Mouse (Mus musculus): ENCODE results near the gene Zbtb32. TPM values are rescaled to one million over a fixed set of nuclear protein-coding genes. Genes with fewer than 3 reads are reported as not detected.

The Zbtb32 gene
- polyA plus RNA-seq, 1 experiment from 2014 or later, result 0.31 TPM

DNA sequence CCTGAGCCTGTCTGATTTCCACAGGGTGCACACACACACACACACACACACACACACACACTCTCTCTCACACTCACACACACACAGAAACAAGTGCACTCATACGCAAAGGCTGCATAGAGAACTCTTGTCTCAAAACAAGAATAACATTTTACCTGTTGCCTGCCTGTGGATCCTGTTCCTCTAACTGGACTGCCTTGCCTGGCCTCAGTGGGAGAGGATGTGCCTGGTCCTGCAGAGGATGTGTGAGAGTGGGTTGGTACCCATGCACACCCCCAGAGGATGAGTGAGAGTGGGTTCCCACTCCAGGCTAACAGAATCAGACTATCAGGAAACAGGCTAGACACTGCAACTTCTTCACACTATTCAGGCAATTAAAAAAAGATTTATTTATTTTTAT lies 48.1 kb downstream of the Zbtb32 start:
- Histone ChIP-seq H3K9ac (ENCODE audit: low read length) (no peak overlapping the region), H3K4me3 (ENCODE audit: low read depth, low read length) (no peak overlapping the region), H3K4me2 (ENCODE audit: low read depth, low read length, severe bottlenecking) (no peak overlapping the region), H3K9me3 (ENCODE audit: control insufficient read depth, low read length) (no peaks in the 10 kb centered on the region), H3K27me3 (ENCODE audit: control insufficient read depth, insufficient read depth, low read length) (no peaks in the 10 kb centered on the region), H3K27ac (ENCODE audit: low read depth, low read length) (no peak overlapping the region), H3K4me1 (replicated peaks; ENCODE audit: control insufficient read depth, insufficient read depth, low read length) (peaks cover 4% of the 10 kb centered on the region; the same call in 1 of the 2 replicates), H3K36me3 (ENCODE audit: control insufficient read depth, insufficient read depth, low read length) (peaks cover under 1% of the 10 kb centered on the region; the same call in 1 of the 2 replicates)
- ATAC-seq (replicated peaks; ENCODE audit: low FRiP score) (no peak), DNase-seq (ENCODE audit: low spot score) (no peak)
- WGBS, result 95% methylated on average over 1 of the region's 1 CpGs

DNA sequence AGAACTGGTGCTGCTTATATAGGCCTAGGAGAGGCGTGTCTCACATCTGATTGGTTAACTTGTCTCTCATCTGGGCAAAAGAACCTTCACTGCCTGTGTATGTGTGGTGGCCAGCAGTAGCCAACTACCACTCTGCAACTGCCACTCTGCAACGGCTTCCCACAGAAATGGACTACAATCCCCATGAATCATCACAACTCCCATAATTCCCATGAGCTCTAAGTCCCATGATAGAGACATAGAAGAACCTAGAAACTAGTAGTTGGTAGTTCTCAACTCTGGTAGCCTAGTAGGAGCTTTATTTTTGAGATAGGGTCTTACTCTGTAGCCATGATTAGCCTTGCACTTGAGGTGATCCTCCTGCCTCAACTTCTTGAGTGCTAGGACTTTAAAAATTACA lies 48.8 kb downstream of the Zbtb32 start:
- Histone ChIP-seq H3K27ac (ENCODE audit: low read depth, low read length) (no peak overlapping the region), H3K4me1 (replicated peaks; ENCODE audit: control insufficient read depth, insufficient read depth, low read length) (peaks cover 4% of the 10 kb centered on the region; the same call in 1 of the 2 replicates), H3K27me3 (ENCODE audit: control insufficient read depth, insufficient read depth, low read length) (no peaks in the 10 kb centered on the region), H3K4me3 (ENCODE audit: low read depth, low read length) (no peak overlapping the region), H3K36me3 (ENCODE audit: control insufficient read depth, insufficient read depth, low read length) (no peaks in the 10 kb centered on the region; the same call in 1 of the 2 replicates), H3K9ac (ENCODE audit: low read length) (no peak overlapping the region), H3K9me3 (ENCODE audit: control insufficient read depth, low read length) (no peaks in the 10 kb centered on the region), H3K4me2 (ENCODE audit: low read depth, low read length, severe bottlenecking) (no peak overlapping the region)
- DNase-seq (ENCODE audit: low spot score), result no peak
- 72% methylated on average over 2 of the region's 2 CpGs for WGBS
- no peak for ATAC-seq (replicated peaks; ENCODE audit: low FRiP score)

DNA sequence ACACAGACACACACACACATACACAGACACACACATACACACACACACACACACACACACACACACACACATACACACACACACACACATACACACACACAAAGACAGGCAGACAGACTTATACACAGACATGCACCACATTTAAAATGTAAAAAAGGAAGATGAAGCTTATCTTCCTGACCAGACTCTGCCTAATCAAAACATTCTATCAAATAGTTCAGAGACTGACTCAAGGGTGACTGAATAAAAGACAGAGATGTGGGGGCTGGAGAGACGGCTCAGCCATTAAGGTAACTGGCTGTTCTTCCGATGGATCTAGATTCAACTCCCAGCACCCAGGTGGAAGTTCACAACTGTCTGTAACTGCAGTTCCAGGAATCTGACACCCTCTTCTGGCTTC lies 54.4 kb downstream of the Zbtb32 start:
- DNase-seq (ENCODE audit: low spot score) (no peak), ATAC-seq (replicated peaks; ENCODE audit: low FRiP score) (no peak)
- Histone ChIP-seq H3K27ac (ENCODE audit: low read depth, low read length) (no peak overlapping the region), H3K4me2 (ENCODE audit: low read depth, low read length, severe bottlenecking) (no peak overlapping the region), H3K36me3 (ENCODE audit: control insufficient read depth, insufficient read depth, low read length) (no peaks in the 10 kb centered on the region; the same call in 1 of the 2 replicates), H3K9me3 (ENCODE audit: control insufficient read depth, low read length) (no peaks in the 10 kb centered on the region), H3K4me3 (ENCODE audit: low read depth, low read length) (no peak overlapping the region), H3K27me3 (ENCODE audit: control insufficient read depth, insufficient read depth, low read length) (no peaks in the 10 kb centered on the region), H3K9ac (ENCODE audit: low read length) (no peak overlapping the region), H3K4me1 (replicated peaks; ENCODE audit: control insufficient read depth, insufficient read depth, low read length) (no peaks in the 10 kb centered on the region)
- WGBS, result 95% methylated on average over 2 of the region's 2 CpGs

DNA sequence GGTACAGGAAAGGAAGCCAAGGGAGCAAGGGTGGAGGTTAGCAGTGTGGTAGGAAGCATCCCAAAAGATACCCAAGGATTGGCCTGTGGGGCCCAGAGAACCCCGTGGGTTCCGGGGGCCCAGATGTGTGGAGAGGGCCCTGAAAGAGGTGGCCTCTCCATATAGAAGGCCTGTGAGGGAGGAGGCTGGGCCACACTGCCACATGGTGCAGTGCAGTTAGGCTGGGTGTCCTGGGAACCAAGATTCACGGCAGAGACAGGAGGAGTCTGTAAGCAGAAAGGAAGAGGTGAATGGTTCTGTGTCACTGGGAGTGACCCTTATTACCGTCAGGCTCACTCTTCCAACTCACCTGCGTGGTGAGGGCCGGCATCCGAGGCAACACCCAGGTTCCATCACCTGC lies 58.1 kb downstream of the Zbtb32 start:
- Histone ChIP-seq H3K36me3 (ENCODE audit: control insufficient read depth, insufficient read depth, low read length) (no peaks in the 10 kb centered on the region), H3K27ac (ENCODE audit: low read depth, low read length) (no peak overlapping the region), H3K9ac (ENCODE audit: low read length) (no peak overlapping the region), H3K4me2 (ENCODE audit: low read depth, low read length, severe bottlenecking) (no peak overlapping the region), H3K4me3 (ENCODE audit: low read depth, low read length) (no peak overlapping the region), H3K9me3 (ENCODE audit: control insufficient read depth, low read length) (no peaks in the 10 kb centered on the region), H3K4me1 (replicated peaks; ENCODE audit: control insufficient read depth, insufficient read depth, low read length) (no peaks in the 10 kb centered on the region), H3K27me3 (ENCODE audit: control insufficient read depth, insufficient read depth, low read length) (no peaks in the 10 kb centered on the region)
- DNase-seq (ENCODE audit: low spot score) (no peak), ATAC-seq (replicated peaks; ENCODE audit: low FRiP score) (no peak)
- WGBS, result 90% methylated on average over 7 of the region's 7 CpGs

Small RNA genes lying within 50 kb of the gene (microRNA-seq; reads per million reads assigned to microRNA genes)
- gene Gm38670 (ENCODE audit: insufficient number of aligned reads), result 3.4 reads per million
- gene Mir3569 (ENCODE audit: insufficient number of aligned reads), result not detected

Other genes starting within 250 kb of the Zbtb32 start
- 7.2 TPM in 2 replicates for gene Lrfn3, start 236.1 kb downstream of the Zbtb32 start, polyA plus RNA-seq (2014; fragmentation: Nextera tagmentation; extraction: Ambion mirVana)
- gene Tyrobp, start 185.1 kb downstream of the Zbtb32 start, polyA plus RNA-seq (2014; fragmentation: Nextera tagmentation; extraction: Ambion mirVana), result 9.6 and 15.2 TPM in 2 replicates
- 1.0 TPM in 1 of 2 replicates, not detected in the other for gene Hcst, start 179.1 kb downstream of the Zbtb32 start, polyA plus RNA-seq (2014; fragmentation: Nextera tagmentation; extraction: Ambion mirVana)
- 1.3 and 1.6 TPM in 2 replicates for gene Nfkbid, start 177.2 kb downstream of the Zbtb32 start, polyA plus RNA-seq (2014; fragmentation: Nextera tagmentation; extraction: Ambion mirVana)
- 99.2 and 108 TPM in 2 replicates for gene Aplp1, start 153.4 kb downstream of the Zbtb32 start, polyA plus RNA-seq (2014; fragmentation: Nextera tagmentation; extraction: Ambion mirVana)
- 0.55 and 0.61 TPM in 2 replicates for gene Kirrel2, start 141.2 kb downstream of the Zbtb32 start, polyA plus RNA-seq (2014; fragmentation: Nextera tagmentation; extraction: Ambion mirVana)
- gene Nphs1, start 140.6 kb downstream of the Zbtb32 start, polyA plus RNA-seq (2014; fragmentation: Nextera tagmentation; extraction: Ambion mirVana), result 0.21 and 0.24 TPM in 2 replicates
- gene Prodh2, start 105.3 kb downstream of the Zbtb32 start, polyA plus RNA-seq (2014; fragmentation: Nextera tagmentation; extraction: Ambion mirVana), result not detected in 2 replicates
- gene Arhgap33, start 63.8 kb downstream of the Zbtb32 start, polyA plus RNA-seq (2014; fragmentation: Nextera tagmentation; extraction: Ambion mirVana), result 66.0 and 72.7 TPM in 2 replicates
- 5.5 and 7.4 TPM in 2 replicates for gene Hspb6, start 46.7 kb downstream of the Zbtb32 start, polyA plus RNA-seq (2014; fragmentation: Nextera tagmentation; extraction: Ambion mirVana)
- gene Proser3, start 46.6 kb downstream of the Zbtb32 start, polyA plus RNA-seq (2014; fragmentation: Nextera tagmentation; extraction: Ambion mirVana), result 20.0 and 23.6 TPM in 2 replicates
- 45.7 and 50.2 TPM in 2 replicates for gene Lin37, start 39.1 kb downstream of the Zbtb32 start, polyA plus RNA-seq (2014; fragmentation: Nextera tagmentation; extraction: Ambion mirVana)
- 89.2 and 97.5 TPM in 2 replicates for gene U2af1l4, start 35.6 kb downstream of the Zbtb32 start, polyA plus RNA-seq (2014; fragmentation: Nextera tagmentation; extraction: Ambion mirVana)
- 12.1 and 13.6 TPM in 2 replicates for gene Gm49396, start 35.6 kb downstream of the Zbtb32 start, polyA plus RNA-seq (2014; fragmentation: Nextera tagmentation; extraction: Ambion mirVana)
- gene Psenen, start 35.3 kb downstream of the Zbtb32 start, polyA plus RNA-seq (2014; fragmentation: Nextera tagmentation; extraction: Ambion mirVana), result 96.1 and 99.3 TPM in 2 replicates
- gene Igflr1, start 33.5 kb downstream of the Zbtb32 start, polyA plus RNA-seq (2014; fragmentation: Nextera tagmentation; extraction: Ambion mirVana), result 4.7 and 6.0 TPM in 2 replicates
- 14.3 TPM in 2 replicates for gene Kmt2b, start 10.2 kb downstream of the Zbtb32 start, polyA plus RNA-seq (2014; fragmentation: Nextera tagmentation; extraction: Ambion mirVana)
- 0.31 and 0.73 TPM in 2 replicates for gene Upk1a, start 13.9 kb upstream of the Zbtb32 start, polyA plus RNA-seq (2014; fragmentation: Nextera tagmentation; extraction: Ambion mirVana)
- gene Cox6b1, start 27.2 kb upstream of the Zbtb32 start, polyA plus RNA-seq (2014; fragmentation: Nextera tagmentation; extraction: Ambion mirVana), result 700 and 735 TPM in 2 replicates
- gene Etv2, start 36.9 kb upstream of the Zbtb32 start, polyA plus RNA-seq (2014; fragmentation: Nextera tagmentation; extraction: Ambion mirVana), result not detected in 2 replicates
- gene Rbm42, start 51.4 kb upstream of the Zbtb32 start, polyA plus RNA-seq (2014; fragmentation: Nextera tagmentation; extraction: Ambion mirVana), result 131 and 138 TPM in 2 replicates
- 68.9 and 76.6 TPM in 2 replicates for gene Haus5, start 66.1 kb upstream of the Zbtb32 start, polyA plus RNA-seq (2014; fragmentation: Nextera tagmentation; extraction: Ambion mirVana)
- not detected in 2 replicates for gene Pmis2, start 72.7 kb upstream of the Zbtb32 start, polyA plus RNA-seq (2014; fragmentation: Nextera tagmentation; extraction: Ambion mirVana)
- not detected in 2 replicates for gene 2200002J24Rik, start 100.0 kb upstream of the Zbtb32 start, polyA plus RNA-seq (2014; fragmentation: Nextera tagmentation; extraction: Ambion mirVana)
- 0.72 and 1.7 TPM in 2 replicates for gene Atp4a, start 113.3 kb upstream of the Zbtb32 start, polyA plus RNA-seq (2014; fragmentation: Nextera tagmentation; extraction: Ambion mirVana)
- 133 and 153 TPM in 2 replicates for gene Tmem147, start 130.6 kb upstream of the Zbtb32 start, polyA plus RNA-seq (2014; fragmentation: Nextera tagmentation; extraction: Ambion mirVana)
- 0.33 and 1.5 TPM in 2 replicates for gene Gapdhs, start 144.8 kb upstream of the Zbtb32 start, polyA plus RNA-seq (2014; fragmentation: Nextera tagmentation; extraction: Ambion mirVana)
- gene Sbsn, start 152.6 kb upstream of the Zbtb32 start, polyA plus RNA-seq (2014; fragmentation: Nextera tagmentation; extraction: Ambion mirVana), result 0.27 and 1.8 TPM in 2 replicates
- gene Dmkn, start 164.8 kb upstream of the Zbtb32 start, polyA plus RNA-seq (2014; fragmentation: Nextera tagmentation; extraction: Ambion mirVana), result not detected in 2 replicates
- gene Krtdap, start 189.0 kb upstream of the Zbtb32 start, polyA plus RNA-seq (2014; fragmentation: Nextera tagmentation; extraction: Ambion mirVana), result not detected in 2 replicates
- gene Ffar2, start 224.9 kb upstream of the Zbtb32 start, polyA plus RNA-seq (2014; fragmentation: Nextera tagmentation; extraction: Ambion mirVana), result not detected in 2 replicates

Measured in forebrain, embryonic 11.5 days (tissue).